Mouse (Mus musculus): ENCODE measurements at regions not wholly inside any gene's neighbourhood (a gene's known extent, or its start where the extent isn't known, plus 50 kb on each side); places are given as distances from the start of the nearest gene placed in this dataset.

GRCm38 (mm10) chr16:49965528-49966250 is 165.4 kb downstream of the Cd47 start:
- DNase-seq: no peak

GRCm38 (mm10) chr16:49966251-49966588 is 165.9 kb downstream of the Cd47 start:
- DNase-seq: no peak

GRCm38 (mm10) chr16:49967110-49967509 is 166.8 kb downstream of the Cd47 start:
- DNase-seq: no peak

- no peak for DNase-seq
Measured at GRCm38 (mm10) chr16:49968291-49968870, 168.0 kb downstream of the Cd47 start.

GRCm38 (mm10) chr16:49969035-49969434 is 168.7 kb downstream of the Cd47 start:
- DNase-seq: no peak

GRCm38 (mm10) chr16:49969693-49970296 is 169.5 kb downstream of the Cd47 start:
- no peak for DNase-seq

GRCm38 (mm10) chr16:49970297-49970804 is 170.0 kb downstream of the Cd47 start:
- peak; percentile 33 for DNase-seq

- DNase-seq: no peak
Measured at GRCm38 (mm10) chr16:49971141-49971555, 170.8 kb downstream of the Cd47 start.

GRCm38 (mm10) chr16:49977276-49977675 is 176.9 kb downstream of the Cd47 start:
- DNase-seq: no peak

- no peak for DNase-seq
Measured at GRCm38 (mm10) chr16:49979426-49979940, 179.2 kb downstream of the Cd47 start.

GRCm38 (mm10) chr16:49980178-49980646 is 179.9 kb downstream of the Cd47 start:
- DNase-seq: peak; percentile 11

- peak; percentile 76 for DNase-seq
Measured at GRCm38 (mm10) chr16:49982180-49982579, 181.8 kb downstream of the Cd47 start.

- DNase-seq: no peak
Measured at GRCm38 (mm10) chr16:49985082-49986076, 185.0 kb downstream of the Cd47 start.

- DNase-seq: no peak
Measured at GRCm38 (mm10) chr16:49986954-49987353, 186.6 kb downstream of the Cd47 start.

- no peak for DNase-seq
Measured at GRCm38 (mm10) chr16:49995822-49996221, 195.5 kb downstream of the Cd47 start.

- no peak for DNase-seq
Measured at GRCm38 (mm10) chr16:49996593-49996992, 196.3 kb downstream of the Cd47 start.

- no peak for DNase-seq
Measured at GRCm38 (mm10) chr16:49997040-49997439, 196.7 kb downstream of the Cd47 start.

- no peak for DNase-seq
Measured at GRCm38 (mm10) chr16:50000805-50001204, 200.5 kb downstream of the Cd47 start.

- no peak for DNase-seq
Measured at GRCm38 (mm10) chr16:50001662-50002455, 201.5 kb downstream of the Cd47 start.

GRCm38 (mm10) chr16:50002456-50002788 is 202.1 kb downstream of the Cd47 start:
- no peak for DNase-seq

- no peak for DNase-seq
Measured at GRCm38 (mm10) chr16:50009046-50009445, 208.7 kb downstream of the Cd47 start.

Measured in adrenal gland, adult 2 months (tissue).